Mouse (Mus musculus) brown adipose tissue, adult 24 weeks (tissue): ENCODE data around the gene Pla2g4d. TPM values are rescaled to one million over a fixed set of nuclear protein-coding genes. Genes with fewer than 3 reads are reported as not detected.
"Not testable (repeated sequence)": the region's sequence is repeated elsewhere in the genome, so short reads cannot be mapped to it uniquely, and the experiment has no call there.

ENCODE experiments used
- H3K27ac ChIP-seq: fragments of 200-500 bp; replicated peaks from 2 replicates; pipeline ENCODE4 v1.5.1; 2012; ENCODE audit warnings: low read depth, mild to moderate bottlenecking, low read length
- H3K4me1 ChIP-seq: fragments of 200-500 bp; 2 replicates; pipeline ENCODE4 v1.6.1; 2012; ENCODE audit warnings: low read length, mixed read lengths; ENCODE audit not compliant: control insufficient read depth, insufficient read depth, insufficient read length
- H3K4me3 ChIP-seq: fragments of 200-500 bp; 2 replicates; pipeline ENCODE4 v1.5.1; 2012; ENCODE audit warnings: low read depth, mild to moderate bottlenecking, low read length, moderate library complexity; ENCODE audit not compliant: insufficient read depth
- polyA plus RNA-seq: library from polyadenylated mRNA; stranded (reverse); fragments of >200 nt; gene quantifications from 2 replicates; pipeline ENCODE4 v1.2.4, GENCODE M21; 2012; ENCODE audit not compliant: missing spikeins, insufficient read depth, insufficient read length

Pla2g4d gene
- polyA plus RNA-seq, 1 experiment: not detected

DNA sequence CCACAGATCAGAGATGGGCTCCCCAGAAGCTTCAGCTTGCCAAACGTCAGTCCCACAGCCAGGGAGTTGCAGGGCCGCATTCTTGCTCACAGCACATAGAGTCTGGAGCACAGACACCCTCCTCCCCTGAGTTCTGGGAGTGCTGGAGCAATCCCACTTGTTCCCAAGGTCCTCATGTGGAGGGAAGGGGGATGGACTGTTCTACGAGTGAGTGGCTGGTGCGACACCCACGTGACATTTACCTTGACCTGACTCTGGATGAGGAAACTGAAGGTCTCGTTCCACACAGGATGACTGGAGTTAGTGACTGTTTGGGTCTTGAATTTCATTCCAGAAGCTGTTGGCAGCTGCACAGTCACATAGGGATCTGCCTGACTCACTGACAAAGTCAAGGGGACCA, 5.4 kb downstream of the Pla2g4d start:
- H3K27ac ChIP-seq: no peak overlapping the region
- no peaks in the 10 kb centered on the region for H3K4me1 ChIP-seq
- H3K4me3 ChIP-seq: no peak overlapping the region

DNA sequence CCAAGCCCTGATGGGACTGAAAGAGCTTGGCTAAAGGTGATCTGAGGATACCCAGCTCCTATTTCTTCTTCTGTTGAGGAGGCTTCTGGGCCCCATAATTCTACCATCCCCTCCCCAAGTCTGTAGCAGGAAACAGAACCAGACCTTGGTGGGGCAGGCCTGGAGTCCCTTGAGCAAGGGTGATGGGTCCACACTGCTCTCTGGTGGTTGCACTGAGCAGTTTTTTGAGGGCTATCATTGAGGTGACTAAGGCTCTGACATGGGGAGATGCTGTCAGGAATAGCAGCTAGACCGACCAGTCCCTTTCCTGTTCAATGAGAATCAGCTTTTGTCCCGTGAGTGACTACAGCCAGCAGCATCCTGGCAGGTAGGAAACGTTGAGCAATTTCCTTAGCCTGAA, 7.8 kb downstream of the Pla2g4d start:
- no peaks in the 10 kb centered on the region for H3K4me1 ChIP-seq
- H3K4me3 ChIP-seq: no peak overlapping the region
- H3K27ac ChIP-seq: no peak overlapping the region

DNA sequence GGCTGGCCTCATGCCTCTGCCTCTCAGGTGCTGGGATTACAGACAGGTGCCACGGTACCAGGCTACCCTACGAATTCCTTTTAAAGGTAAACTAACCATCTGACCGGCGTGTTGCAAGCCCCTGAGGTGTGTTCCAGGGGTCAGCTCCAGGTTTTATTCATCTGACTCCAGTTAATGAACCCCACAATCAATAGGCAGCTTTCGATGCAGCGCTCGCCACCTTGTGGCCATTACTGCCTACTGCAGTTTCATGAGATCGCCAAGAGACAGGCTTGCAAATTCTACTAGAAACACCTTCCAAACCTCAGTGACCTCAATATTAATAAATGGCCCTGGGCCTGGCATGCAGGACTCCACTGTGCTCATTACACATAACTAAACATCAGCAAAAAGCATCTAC, 9.0 kb downstream of the Pla2g4d start:
- H3K4me1 ChIP-seq: no peaks in the 10 kb centered on the region
- no peak overlapping the region for H3K27ac ChIP-seq
- no peak overlapping the region for H3K4me3 ChIP-seq

DNA sequence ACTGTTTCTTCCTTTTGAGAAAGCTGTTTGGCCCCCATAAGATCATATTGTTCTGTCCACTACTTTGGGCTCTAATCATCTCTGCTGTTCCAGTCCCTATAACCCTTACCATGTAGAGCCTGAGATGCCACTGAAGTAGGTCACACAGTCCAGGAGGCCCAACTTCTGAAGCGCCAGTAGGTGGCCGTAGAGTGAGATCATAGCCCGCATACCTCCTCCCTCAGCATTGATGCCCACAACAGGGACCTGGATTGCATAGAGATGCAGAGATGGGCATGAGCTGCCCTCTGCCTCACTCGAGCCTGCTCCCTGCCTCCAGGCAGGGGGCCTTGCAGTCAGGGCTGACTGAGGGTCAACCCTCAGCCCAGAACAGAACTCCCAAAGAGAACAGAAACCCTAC, 12.0 kb downstream of the Pla2g4d start:
- no peak overlapping the region for H3K27ac ChIP-seq
- no peak overlapping the region for H3K4me3 ChIP-seq
- no peaks in the 10 kb centered on the region for H3K4me1 ChIP-seq

DNA sequence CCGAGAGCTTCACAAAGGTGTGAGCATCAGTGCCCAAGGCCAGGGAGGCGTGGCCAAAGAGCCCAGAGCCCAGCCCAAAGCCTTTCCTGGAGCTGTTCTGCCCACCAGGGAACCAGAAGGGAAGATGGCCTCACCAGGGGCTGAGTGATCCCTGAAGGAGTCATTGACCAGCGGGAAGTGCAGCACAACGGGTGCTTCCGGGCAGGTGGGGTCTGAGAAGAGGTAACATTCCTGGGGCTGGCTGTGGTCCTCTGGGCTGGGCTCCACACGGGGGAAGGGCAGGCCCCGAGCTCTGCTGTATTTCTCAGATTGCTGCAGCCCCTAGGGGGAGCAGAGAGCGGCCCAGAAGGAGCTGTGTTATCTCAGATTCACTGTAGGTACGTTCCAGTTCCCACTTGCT, 20.4 kb downstream of the Pla2g4d start:
- Histone ChIP-seq H3K4me3 (no peak overlapping the region), H3K27ac (no peak overlapping the region), H3K4me1 (no peaks in the 10 kb centered on the region)

DNA sequence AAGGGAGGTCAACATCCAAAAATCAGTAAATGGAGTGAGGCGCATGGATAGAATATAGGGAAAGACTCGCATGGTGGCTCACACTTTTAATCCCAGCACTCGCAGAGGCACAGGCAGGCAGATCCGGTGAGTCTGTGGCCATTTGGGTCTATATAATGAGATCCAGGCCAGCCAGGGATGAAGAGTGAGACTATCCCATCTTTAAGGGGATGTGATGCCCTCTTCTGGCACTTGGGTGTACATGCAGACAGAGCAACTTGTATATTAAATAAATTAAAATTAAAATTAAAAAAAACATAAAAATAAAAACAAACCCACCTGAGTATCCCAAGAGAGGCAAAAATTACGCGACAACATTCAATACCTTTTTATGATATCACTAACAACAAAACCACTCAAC, 23.5 kb downstream of the Pla2g4d start:
- Histone ChIP-seq H3K27ac (no peak overlapping the region), H3K4me1 (no peaks in the 10 kb centered on the region), H3K4me3 (no peak overlapping the region)

DNA sequence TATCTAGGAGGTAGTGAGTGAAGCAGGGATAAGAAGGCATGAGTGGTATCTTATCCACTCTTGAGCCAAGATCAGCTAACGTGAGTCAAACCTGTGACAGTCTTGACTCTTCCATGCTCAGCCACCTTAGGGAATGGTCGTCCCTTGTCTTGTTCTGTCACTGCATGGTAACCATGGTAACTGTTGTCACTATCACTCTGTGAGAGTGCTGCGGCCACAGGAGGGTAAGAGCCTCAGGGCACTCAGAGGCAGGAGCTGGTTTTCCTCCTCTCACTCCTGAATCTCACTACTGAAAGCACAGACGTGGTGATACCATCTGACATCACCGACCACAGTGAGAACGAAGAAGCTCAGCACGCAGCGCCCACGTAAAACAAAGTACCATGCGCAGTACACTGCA, 24.1 kb downstream of the Pla2g4d start:
- H3K27ac ChIP-seq: no peak overlapping the region
- no peak overlapping the region for H3K4me3 ChIP-seq
- H3K4me1 ChIP-seq: no peaks in the 10 kb centered on the region

DNA sequence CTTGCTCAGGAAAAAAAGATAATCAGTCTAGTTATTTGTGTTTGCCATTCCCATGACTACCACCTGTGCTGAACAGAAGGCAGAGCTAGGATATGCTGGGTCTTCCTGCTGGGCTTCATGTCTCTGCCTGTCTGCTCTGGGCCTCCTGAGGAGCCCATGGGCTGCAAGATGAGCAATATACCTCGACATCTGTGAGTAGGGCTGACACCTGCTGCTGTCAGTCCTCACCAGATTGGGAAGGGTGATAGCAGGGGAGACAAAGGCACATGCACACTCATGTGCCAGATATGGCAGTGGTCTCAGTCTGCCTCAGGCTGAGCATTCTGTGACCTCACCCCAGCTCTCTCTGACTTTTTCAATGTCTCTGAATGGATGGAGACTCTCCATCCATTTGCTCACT, 26.1 kb downstream of the Pla2g4d start:
- Histone ChIP-seq H3K4me3 (no peak overlapping the region), H3K4me1 (no peaks in the 10 kb centered on the region), H3K27ac (no peak overlapping the region)

DNA sequence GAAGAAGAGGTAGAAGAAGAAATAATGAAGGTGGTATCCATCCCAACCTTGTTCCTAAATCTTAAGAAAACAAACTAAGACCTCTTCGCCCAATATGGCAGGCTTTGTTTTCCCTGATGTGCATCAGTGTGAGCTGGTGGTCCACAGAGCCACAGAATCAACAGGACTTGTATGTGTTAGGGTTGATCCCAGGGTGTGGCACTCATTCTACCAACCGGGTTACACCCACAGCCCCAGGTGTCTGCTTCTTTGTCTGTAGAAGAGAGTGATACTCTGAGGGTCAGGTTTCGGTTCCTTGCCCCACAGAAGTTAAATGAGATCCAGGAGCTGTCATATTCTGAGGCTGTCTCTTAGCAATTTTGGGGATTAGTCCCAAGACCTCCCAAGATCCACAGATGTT, 27.7 kb downstream of the Pla2g4d start:
- Histone ChIP-seq H3K27ac (no peak overlapping the region), H3K4me1 (no peaks in the 10 kb centered on the region), H3K4me3 (no peak overlapping the region)

DNA sequence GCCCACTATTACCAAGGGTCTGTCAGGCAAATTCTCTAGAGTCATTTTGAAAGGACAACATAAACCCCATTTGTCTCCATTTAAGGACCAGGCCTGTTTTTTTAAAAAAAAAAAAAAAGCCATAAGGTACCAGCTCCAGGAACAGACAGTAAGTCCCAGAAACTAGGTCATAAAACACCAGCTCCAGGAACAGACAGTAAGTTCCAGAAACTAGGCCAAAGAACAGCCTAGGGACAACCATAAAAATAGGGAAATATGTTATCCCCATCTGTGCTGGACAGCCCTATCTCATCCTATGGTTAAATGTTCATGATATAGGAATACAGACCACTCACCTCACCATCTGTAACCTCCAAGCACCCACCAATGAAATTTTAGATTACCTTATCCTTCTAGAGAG, 32.7 kb downstream of the Pla2g4d start:
- Histone ChIP-seq H3K4me3 (no peak overlapping the region), H3K27ac (no peak overlapping the region)

DNA sequence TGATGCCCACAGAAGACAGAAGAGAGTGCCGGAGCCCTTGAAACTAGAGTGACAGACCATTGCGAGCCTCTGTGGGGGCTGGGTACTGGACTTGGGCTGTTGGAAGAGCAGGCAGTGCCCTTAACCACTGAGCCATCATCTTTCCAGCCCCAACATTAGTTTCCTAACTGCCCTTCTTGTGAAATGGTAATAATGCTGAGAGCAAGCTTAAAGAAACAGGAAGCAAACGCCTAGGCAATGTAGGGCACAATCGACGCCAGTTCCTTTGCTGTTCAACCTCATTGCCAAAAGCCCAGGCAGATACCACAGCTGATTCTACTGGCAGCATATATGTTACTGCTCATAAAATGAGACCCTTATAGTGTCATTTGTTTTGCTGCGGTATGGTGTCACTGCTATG, 36.4 kb downstream of the Pla2g4d start:
- Histone ChIP-seq H3K4me1 (no peaks in the 10 kb centered on the region), H3K27ac (no peak overlapping the region), H3K4me3 (no peak overlapping the region)

More for the DNA sequence above, 32.7 kb downstream of the Pla2g4d start:
- H3K4me1 ChIP-seq: no peaks in the 10 kb centered on the region

DNA sequence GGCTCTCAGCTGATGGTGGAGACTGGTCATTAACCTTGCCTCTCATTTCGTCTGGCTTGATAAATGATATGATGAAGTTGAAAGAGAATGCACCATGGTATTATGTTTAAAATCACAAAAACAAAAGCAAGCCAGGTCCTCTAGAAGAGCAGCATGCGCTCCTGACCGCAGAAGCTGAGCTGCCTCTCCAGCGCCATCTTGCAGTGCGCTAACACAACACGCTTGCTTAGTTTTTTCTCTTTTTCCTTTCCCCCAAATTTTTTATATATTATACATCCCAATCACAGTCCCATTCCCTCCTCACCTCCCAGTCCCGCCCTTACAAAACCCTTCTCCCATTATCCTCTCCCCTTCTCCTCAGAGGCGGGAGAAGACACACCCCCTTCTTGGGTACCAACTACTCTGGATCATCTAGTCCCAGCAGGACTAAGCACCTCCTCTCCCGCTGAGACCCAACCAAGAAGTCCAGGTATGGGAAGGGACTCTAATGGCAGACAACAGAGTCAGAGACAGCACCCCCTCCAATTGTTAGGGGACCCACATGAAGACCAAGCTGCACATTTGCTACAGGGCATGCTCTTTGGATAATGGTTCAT, 43.5 kb downstream of the Pla2g4d start:
- Histone ChIP-seq H3K27ac (no peak overlapping the region), H3K4me1 (no peaks in the 10 kb centered on the region), H3K4me3 (0 out of 2 replicates have a peak overlapping the region, but pooled peaks have one; percentile 38)

DNA sequence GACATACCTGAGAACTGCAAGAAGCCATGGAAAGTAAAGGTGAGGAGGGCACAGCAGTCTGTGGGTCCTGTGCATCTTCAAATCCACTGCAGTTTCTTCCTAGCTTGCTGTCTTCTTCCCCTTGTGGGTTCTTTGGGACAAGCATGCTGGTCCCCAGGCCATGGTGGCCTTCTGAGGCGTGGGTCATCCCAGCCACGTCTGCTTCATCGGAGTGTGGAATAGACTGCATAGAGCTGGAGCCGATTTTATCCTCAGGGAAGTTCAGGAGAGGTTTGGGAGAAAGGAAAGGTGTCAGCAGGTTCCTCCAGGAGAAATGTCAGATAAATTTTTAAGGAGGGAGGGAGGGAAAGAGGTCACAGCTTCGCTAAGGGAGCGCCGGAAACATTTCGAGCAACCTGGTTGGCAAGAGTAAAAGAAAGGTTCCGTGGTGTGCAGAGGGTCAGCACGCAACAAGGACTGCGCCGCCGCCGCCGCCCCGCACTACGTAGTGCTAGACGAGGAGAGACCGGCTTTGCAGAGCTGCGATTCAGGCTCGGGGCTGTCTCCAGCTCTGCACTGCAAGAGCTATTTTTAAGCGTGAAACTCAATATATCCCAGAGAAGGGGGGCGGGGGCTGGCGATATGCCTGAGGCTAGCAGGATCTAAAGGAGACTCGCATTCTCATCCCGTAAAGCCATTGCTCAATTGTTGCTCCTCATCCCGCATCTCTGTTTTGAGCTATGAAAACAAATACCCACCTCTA, 44.1 kb downstream of the Pla2g4d start, which contains the start of gene Pla2g4e:
Gene Pla2g4e (minus strand): TSS at position 657 of the 742 bp plus-strand sequence.
- no peak within 1 kb of the TSS for H3K27ac ChIP-seq
- H3K4me1 ChIP-seq: no peaks in the 10 kb centered on the region
- H3K4me3 ChIP-seq: peak within 1 kb of the TSS; percentile 38; the same call in 1 of the 2 replicates

DNA sequence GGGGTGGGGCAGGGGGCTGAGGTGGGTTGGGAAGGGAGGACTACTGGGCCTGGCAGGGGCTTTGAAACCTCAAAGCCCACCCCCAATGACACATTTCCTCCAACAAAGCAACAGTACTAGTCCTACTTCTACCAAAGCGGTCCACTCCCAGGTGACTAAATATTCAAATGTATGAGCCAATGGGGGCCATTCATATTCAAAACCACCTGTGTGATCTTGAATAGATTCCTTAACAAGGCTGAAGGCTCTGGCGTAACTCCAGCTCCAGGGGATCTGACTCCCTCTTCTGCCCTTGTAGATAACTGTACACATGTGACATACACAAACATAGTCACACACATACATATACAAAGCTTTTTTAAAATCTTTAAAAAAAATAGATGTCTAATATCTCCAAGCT, 45.0 kb downstream of the Pla2g4d start:
- H3K27ac ChIP-seq: no peak overlapping the region

DNA sequence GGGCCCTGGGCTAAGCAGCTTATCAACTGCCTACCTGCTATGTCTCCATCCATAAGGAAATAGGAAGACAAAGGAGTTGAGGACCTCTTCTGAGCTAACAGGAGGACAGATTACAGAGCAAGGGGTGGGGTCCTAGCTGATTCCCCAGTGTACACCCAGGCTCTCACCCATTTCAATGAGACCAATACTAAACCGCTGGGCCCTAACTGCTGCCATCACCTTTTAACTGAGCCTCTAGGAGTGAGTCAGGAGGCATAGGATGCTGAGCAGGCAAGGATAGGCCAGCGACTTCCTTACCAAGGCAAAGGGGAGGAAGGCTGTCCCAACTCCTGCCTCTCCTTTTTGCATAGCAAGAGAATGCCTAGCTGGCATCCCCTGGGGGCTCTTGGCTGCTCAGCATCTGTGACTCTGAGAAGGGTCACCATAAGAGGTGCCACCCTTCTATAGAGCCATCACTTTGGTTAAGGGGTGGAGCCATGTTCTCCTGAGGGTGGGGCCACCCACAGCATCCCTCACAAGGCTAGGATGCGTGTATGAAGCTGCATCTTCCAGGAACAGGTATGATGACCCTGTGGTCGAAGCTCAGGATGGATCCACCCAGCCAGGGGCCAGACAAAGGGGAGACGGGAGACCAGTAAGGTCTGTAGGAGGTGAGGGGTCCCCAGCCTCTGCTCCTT, 46.1 kb downstream of the Pla2g4d start:
- Histone ChIP-seq H3K4me3 (no peak overlapping the region), H3K27ac (no peak overlapping the region), H3K4me1 (no peaks in the 10 kb centered on the region)

More for the DNA sequence above, 45.0 kb downstream of the Pla2g4d start:
- Histone ChIP-seq H3K4me1 (no peaks in the 10 kb centered on the region), H3K4me3 (no peak overlapping the region)

DNA sequence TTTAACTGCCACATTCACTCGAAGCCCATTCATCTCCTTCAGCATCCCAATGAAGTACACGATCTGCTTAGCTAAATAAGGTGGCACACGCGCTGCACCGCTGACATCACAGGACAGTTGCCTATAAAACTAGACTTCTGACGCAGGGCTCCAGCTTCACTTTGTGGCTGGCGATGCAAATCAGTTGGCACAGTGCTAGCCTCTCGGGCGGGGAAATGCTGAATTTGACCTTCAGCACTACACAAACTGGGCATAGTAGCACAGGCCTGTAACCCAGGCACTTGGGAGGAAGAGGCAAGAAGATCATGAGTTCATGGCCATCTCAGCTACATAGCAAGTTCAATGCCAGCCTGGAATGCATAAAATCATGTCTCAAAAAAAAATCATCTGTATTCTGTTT, 50.3 kb downstream of the Pla2g4d start:
- not testable (repeated sequence) for H3K27ac ChIP-seq, H3K4me3 ChIP-seq

More for the DNA sequence above, 50.3 kb downstream of the Pla2g4d start:
- not testable (repeated sequence) for H3K4me1 ChIP-seq
